9 mouse cellular contexts compared by ENCODE assay signal in the genomic region with DNA sequence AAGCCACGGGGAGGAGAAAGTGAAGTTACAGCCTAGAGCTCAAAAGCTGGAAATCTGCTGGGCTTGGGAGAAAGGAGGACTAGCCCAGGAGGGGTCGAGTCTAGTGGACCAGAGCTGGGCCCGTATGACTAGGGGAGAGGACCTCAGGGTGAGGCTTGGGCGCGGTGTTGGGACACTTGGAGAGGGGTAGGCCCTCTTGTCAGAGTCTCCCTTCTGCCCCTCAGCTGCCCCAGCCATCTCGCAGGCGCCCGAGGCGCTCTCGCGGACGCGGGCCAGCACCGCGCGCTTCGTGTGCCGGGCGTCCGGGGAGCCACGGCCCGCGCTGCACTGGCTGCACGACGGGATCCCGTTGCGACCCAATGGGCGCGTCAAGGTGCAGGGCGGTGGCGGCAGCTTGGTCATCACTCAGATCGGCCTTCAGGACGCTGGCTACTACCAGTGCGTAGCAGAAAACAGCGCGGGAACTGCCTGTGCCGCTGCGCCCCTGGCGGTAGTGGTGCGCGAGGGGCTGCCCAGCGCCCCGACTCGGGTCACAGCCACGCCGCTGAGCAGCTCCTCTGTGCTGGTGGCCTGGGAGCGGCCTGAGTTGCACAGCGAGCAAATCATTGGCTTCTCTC. TPM values are rescaled to one million over a fixed set of nuclear protein-coding genes. Genes with fewer than 3 reads are reported as not detected.
DNase-seq lines count a peak whose midpoint lies in the region; ATAC-seq lines count a peak whose summit lies in the region.
"Had no signal": no experiment of that assay in that cellular context is flagged by ENCODE, and none has a peak within 500 bp of the region (broad histone marks: within the 10 kb centered on the region; RNA-seq: fewer than 3 reads in every experiment).

No protein-coding gene starts in this region.

- peaks cover 45% of the 10 kb centered on the region for H3K36me3 ChIP-seq in embryonic facial prominence, embryonic 15.5 days
- H3K36me3 ChIP-seq in hindbrain, embryonic 15.5 days: 0 out of 2 replicates have a peak, but pooled peaks cover 4% of the 10 kb centered on the region
- H3K36me3 ChIP-seq in liver, embryonic 13.5 days: peaks cover 6% of the 10 kb centered on the region; the same call in 1 of the 2 replicates
- peaks cover 9% of the 10 kb centered on the region for H3K36me3 ChIP-seq in neural tube, embryonic 12.5 days

- H3K9ac ChIP-seq in embryonic facial prominence, embryonic 15.5 days: no peak overlapping the region
- H3K9ac ChIP-seq in hindbrain, embryonic 15.5 days: no peak overlapping the region
- H3K9ac ChIP-seq in liver, embryonic 13.5 days: no peak overlapping the region
- H3K9ac ChIP-seq in neural tube, embryonic 12.5 days: peak overlapping the region; percentile 65

- ATAC-seq in embryonic facial prominence, embryonic 15.5 days (ENCODE audit: insufficient number of reproducible peaks, low FRiP score, low TSS enrichment, low read depth): peak; percentile 25; the same call in 1 of the 2 replicates
- ATAC-seq in hindbrain, embryonic 15.5 days (ENCODE audit: low FRiP score, low read depth): no peak
- ATAC-seq in liver, embryonic 13.5 days (ENCODE audit: low read depth): no peak; the same call in 1 of the 2 replicates
- ATAC-seq in neural tube, embryonic 12.5 days (ENCODE audit: low FRiP score, low read depth): peak; percentile 66

- 13% methylated on average over 48 of the region's 48 CpGs for WGBS in embryonic facial prominence, embryonic 15.5 days
- 4% methylated on average over 48 of the region's 48 CpGs for WGBS in hindbrain, embryonic 15.5 days
- WGBS in liver, embryonic 13.5 days (ENCODE audit: insufficient replicate concordance): 3% methylated on average over 48 of the region's 48 CpGs
- WGBS in neural tube, embryonic 12.5 days: 3% methylated on average over 48 of the region's 48 CpGs

- H3K9me3 ChIP-seq in embryonic facial prominence, embryonic 15.5 days (replicated peaks): no peaks in the 10 kb centered on the region
- H3K9me3 ChIP-seq in hindbrain, embryonic 15.5 days: no peaks in the 10 kb centered on the region
- no peaks in the 10 kb centered on the region for H3K9me3 ChIP-seq in liver, embryonic 13.5 days (replicated peaks)
- H3K9me3 ChIP-seq in neural tube, embryonic 12.5 days: no peaks in the 10 kb centered on the region

- peak overlapping the region; percentile 33 for H3K4me3 ChIP-seq in embryonic facial prominence, embryonic 15.5 days (replicated peaks)
- peak overlapping the region; percentile 34 for H3K4me3 ChIP-seq in hindbrain, embryonic 15.5 days
- H3K4me3 ChIP-seq in liver, embryonic 13.5 days (replicated peaks): peak overlapping the region; percentile 38
- peak overlapping the region; percentile 43 for H3K4me3 ChIP-seq in neural tube, embryonic 12.5 days

- H3K4me1 ChIP-seq in embryonic facial prominence, embryonic 15.5 days: peaks cover 12% of the 10 kb centered on the region
- H3K4me1 ChIP-seq in hindbrain, embryonic 15.5 days (replicated peaks): peaks cover 9% of the 10 kb centered on the region
- peaks cover 11% of the 10 kb centered on the region for H3K4me1 ChIP-seq in liver, embryonic 13.5 days (replicated peaks)
- peaks cover 13% of the 10 kb centered on the region for H3K4me1 ChIP-seq in neural tube, embryonic 12.5 days

- DNase-seq in gastrocnemius, postnatal 10 days: peak; percentile 48
- DNase-seq in gastrocnemius, adult 18-20 months (ENCODE audit: low spot score): no peak
- peak; percentile 84 for DNase-seq in adrenal gland, postnatal 14 days
- no peak for DNase-seq in liver, embryonic 13.5 days
- no peak for DNase-seq in frontal cortex, postnatal 36 days (ENCODE audit: low spot score in 2 of 2)

- peak overlapping the region; percentile 54 for H3K4me2 ChIP-seq in embryonic facial prominence, embryonic 15.5 days (replicated peaks)
- H3K4me2 ChIP-seq in hindbrain, embryonic 15.5 days: peak overlapping the region; percentile 66
- peak overlapping the region; percentile 59 for H3K4me2 ChIP-seq in liver, embryonic 13.5 days
- peak overlapping the region; percentile 89 for H3K4me2 ChIP-seq in neural tube, embryonic 12.5 days (replicated peaks)

- peaks cover 13% of the 10 kb centered on the region for H3K27me3 ChIP-seq in embryonic facial prominence, embryonic 15.5 days
- H3K27me3 ChIP-seq in hindbrain, embryonic 15.5 days: no peaks in the 10 kb centered on the region
- H3K27me3 ChIP-seq in liver, embryonic 13.5 days: peaks cover 64% of the 10 kb centered on the region
- peaks cover 13% of the 10 kb centered on the region; the same call in 1 of the 2 replicates for H3K27me3 ChIP-seq in neural tube, embryonic 12.5 days (replicated peaks)

- H3K27ac ChIP-seq in embryonic facial prominence, embryonic 15.5 days (replicated peaks): no peak overlapping the region
- H3K27ac ChIP-seq in hindbrain, embryonic 15.5 days (replicated peaks): no peak overlapping the region
- no peak overlapping the region for H3K27ac ChIP-seq in liver, embryonic 13.5 days
- H3K27ac ChIP-seq in neural tube, embryonic 12.5 days: no peak overlapping the region

RNA-seq across cellular contexts. Expression of a gene that starts 17.3 kb away (rescaled TPM):
- total RNA-seq in gastrocnemius, postnatal 10 days (2021): under 1 TPM; 0.59 to 0.65 TPM
- total RNA-seq in gastrocnemius, adult 18-20 months (2021): under 1 TPM; 0.21 to 0.32 TPM
- 1.2 and 1.4 TPM in 2 replicates for total RNA-seq in adrenal gland, postnatal 14 days (2021)
- 1.5 and 2.3 TPM in 2 replicates for polyA plus RNA-seq in embryonic facial prominence, embryonic 15.5 days (2015; fragmentation: Nextera tagmentation; extraction: Ambion mirVana)
- polyA plus RNA-seq in hindbrain, embryonic 15.5 days (2015; fragmentation: Nextera tagmentation; extraction: Ambion mirVana): 9.9 and 10.9 TPM in 2 replicates
- polyA plus RNA-seq in liver, embryonic 13.5 days (2015; fragmentation: Nextera tagmentation; extraction: Ambion mirVana): 0.15 TPM in 2 replicates
- polyA plus RNA-seq in neural tube, embryonic 12.5 days (2016; fragmentation: Nextera tagmentation; extraction: Ambion mirVana): 32.6 and 36.4 TPM in 2 replicates
- polyA plus RNA-seq: C2C12 had no signal

RNA-seq across cellular contexts. Expression of a gene that starts 22.4 kb away (rescaled TPM):
- total RNA-seq in gastrocnemius, postnatal 10 days (2021): 10 to 100 TPM; 60.4 to 79.2 TPM
- total RNA-seq in gastrocnemius, adult 18-20 months (2021): 10 to 100 TPM; 28.7 to 29.4 TPM
- 18.3 and 23.2 TPM in 2 replicates for total RNA-seq in adrenal gland, postnatal 14 days (2021)
- polyA plus RNA-seq in embryonic facial prominence, embryonic 15.5 days (2015; fragmentation: Nextera tagmentation; extraction: Ambion mirVana): 38.1 and 38.4 TPM in 2 replicates
- 17.3 and 17.4 TPM in 2 replicates for polyA plus RNA-seq in hindbrain, embryonic 15.5 days (2015; fragmentation: Nextera tagmentation; extraction: Ambion mirVana)
- 3.8 and 4.6 TPM in 2 replicates for polyA plus RNA-seq in liver, embryonic 13.5 days (2015; fragmentation: Nextera tagmentation; extraction: Ambion mirVana)
- 10.3 and 11.7 TPM in 2 replicates for polyA plus RNA-seq in neural tube, embryonic 12.5 days (2016; fragmentation: Nextera tagmentation; extraction: Ambion mirVana)

Comparison
In these comparisons a context has a peak if more than half of its experiments do, and no peak if none do; other contexts are left out.
1. DNase-seq: peak in gastrocnemius, postnatal 10 days (single experiment) and adrenal gland, postnatal 14 days (single experiment); none in gastrocnemius, adult 18-20 months (single experiment), liver, embryonic 13.5 days (single experiment) and frontal cortex, postnatal 36 days (0 of 2).
2. ATAC-seq: peak in embryonic facial prominence, embryonic 15.5 days (single experiment) and neural tube, embryonic 12.5 days (single experiment); none in hindbrain, embryonic 15.5 days (single experiment) and liver, embryonic 13.5 days (single experiment).
3. Peak in every context shown above with its lines, with median percentiles within 50 percentile points of each other: H3K4me2 ChIP-seq and H3K4me3 ChIP-seq.